Mouse (Mus musculus): ENCODE data around the gene Gp5. TPM values are rescaled to one million over a fixed set of nuclear protein-coding genes. Genes with fewer than 3 reads are reported as not detected.

The Gp5 gene
- polyA plus RNA-seq, 1 experiment from 2014 or later: 0.47 TPM

GRCm38 (mm10) chr16:30302686-30303085 lies 7.9 kb downstream of the Gp5 start:
- Histone ChIP-seq H3K4me3 (replicated peaks) (no peak overlapping the region), H3K4me1 (no peaks in the 10 kb centered on the region), H3K36me3 (no peaks in the 10 kb centered on the region), H3K9me3 (replicated peaks) (no peaks in the 10 kb centered on the region), H3K9ac (no peak overlapping the region), H3K27ac (replicated peaks) (no peak overlapping the region), H3K4me2 (replicated peaks) (no peak overlapping the region), H3K27me3 (peaks cover 21% of the 10 kb centered on the region)
- ATAC-seq (ENCODE audit: insufficient number of reproducible peaks, low FRiP score, low TSS enrichment, low read depth): no peak
- WGBS: 77% methylated on average over 6 of the region's 6 CpGs

- H3K27me3 ChIP-seq: peaks cover 5% of the 10 kb centered on the region; the same call in 1 of the 2 replicates
- H3K9me3 ChIP-seq (replicated peaks): no peaks in the 10 kb centered on the region
- H3K4me1 ChIP-seq: no peaks in the 10 kb centered on the region
- WGBS: 59% methylated on average over 10 of the region's 10 CpGs
- no peak overlapping the region for H3K27ac ChIP-seq (replicated peaks)
- no peak overlapping the region for H3K4me3 ChIP-seq (replicated peaks)
- no peaks in the 10 kb centered on the region for H3K36me3 ChIP-seq
- no peak for ATAC-seq (ENCODE audit: insufficient number of reproducible peaks, low FRiP score, low TSS enrichment, low read depth)
- no peak overlapping the region for H3K9ac ChIP-seq
- H3K4me2 ChIP-seq (replicated peaks): no peak overlapping the region
Measured at GRCm38 (mm10) chr16:30299711-30300277, 10.8 kb downstream of the Gp5 start.

- no peak overlapping the region for H3K9ac ChIP-seq
- no peak overlapping the region for H3K4me3 ChIP-seq (replicated peaks)
- no peak overlapping the region for H3K4me2 ChIP-seq (replicated peaks)
- no peaks in the 10 kb centered on the region for H3K4me1 ChIP-seq
- 82% methylated on average over 7 of the region's 7 CpGs for WGBS
- H3K9me3 ChIP-seq (replicated peaks): no peaks in the 10 kb centered on the region
- no peaks in the 10 kb centered on the region for H3K36me3 ChIP-seq
- no peak overlapping the region for H3K27ac ChIP-seq (replicated peaks)
- no peak for ATAC-seq (ENCODE audit: insufficient number of reproducible peaks, low FRiP score, low TSS enrichment, low read depth)
- no peaks in the 10 kb centered on the region for H3K27me3 ChIP-seq
Measured at GRCm38 (mm10) chr16:30297450-30297849, 13.1 kb downstream of the Gp5 start.

GRCm38 (mm10) chr16:30296601-30297275 lies 13.8 kb downstream of the Gp5 start:
- H3K9me3 ChIP-seq (replicated peaks): no peaks in the 10 kb centered on the region
- H3K27ac ChIP-seq (replicated peaks): no peak overlapping the region
- H3K4me1 ChIP-seq: no peaks in the 10 kb centered on the region
- H3K36me3 ChIP-seq: no peaks in the 10 kb centered on the region
- ATAC-seq (ENCODE audit: insufficient number of reproducible peaks, low FRiP score, low TSS enrichment, low read depth): no peak
- no peak overlapping the region for H3K4me2 ChIP-seq (replicated peaks)
- no peaks in the 10 kb centered on the region for H3K27me3 ChIP-seq
- 84% methylated on average over 11 of the region's 11 CpGs for WGBS
- H3K9ac ChIP-seq: no peak overlapping the region
- H3K4me3 ChIP-seq (replicated peaks): no peak overlapping the region

- no peak for ATAC-seq (ENCODE audit: insufficient number of reproducible peaks, low FRiP score, low TSS enrichment, low read depth)
- Histone ChIP-seq H3K9me3 (replicated peaks) (no peaks in the 10 kb centered on the region), H3K4me3 (replicated peaks) (no peak overlapping the region), H3K4me1 (no peaks in the 10 kb centered on the region), H3K4me2 (replicated peaks) (no peak overlapping the region), H3K9ac (no peak overlapping the region), H3K27me3 (no peaks in the 10 kb centered on the region), H3K27ac (replicated peaks) (no peak overlapping the region), H3K36me3 (no peaks in the 10 kb centered on the region)
- 88% methylated on average over 7 of the region's 7 CpGs for WGBS
Measured at GRCm38 (mm10) chr16:30295106-30295505, 15.5 kb downstream of the Gp5 start.

GRCm38 (mm10) chr16:30290436-30290835 lies 20.1 kb downstream of the Gp5 start:
- H3K9ac ChIP-seq: no peak overlapping the region
- no peak overlapping the region for H3K4me3 ChIP-seq (replicated peaks)
- H3K27me3 ChIP-seq: peaks cover 3% of the 10 kb centered on the region; the same call in 1 of the 2 replicates
- no peak for ATAC-seq (ENCODE audit: insufficient number of reproducible peaks, low FRiP score, low TSS enrichment, low read depth)
- H3K9me3 ChIP-seq (replicated peaks): no peaks in the 10 kb centered on the region
- H3K36me3 ChIP-seq: no peaks in the 10 kb centered on the region
- no peak overlapping the region for H3K27ac ChIP-seq (replicated peaks)
- H3K4me2 ChIP-seq (replicated peaks): no peak overlapping the region
- WGBS: 79% methylated on average over 6 of the region's 6 CpGs
- peaks cover 2% of the 10 kb centered on the region; the same call in 1 of the 2 replicates for H3K4me1 ChIP-seq

GRCm38 (mm10) chr16:30285701-30286100 lies 24.9 kb downstream of the Gp5 start:
- Histone ChIP-seq H3K4me1 (peaks cover 30% of the 10 kb centered on the region), H3K27me3 (peaks cover 35% of the 10 kb centered on the region), H3K4me2 (replicated peaks) (no peak overlapping the region), H3K9ac (no peak overlapping the region), H3K4me3 (replicated peaks) (no peak overlapping the region), H3K27ac (replicated peaks) (no peak overlapping the region), H3K9me3 (replicated peaks) (no peaks in the 10 kb centered on the region), H3K36me3 (no peaks in the 10 kb centered on the region)
- no peak for ATAC-seq (ENCODE audit: insufficient number of reproducible peaks, low FRiP score, low TSS enrichment, low read depth)
- 41% methylated on average over 4 of the region's 4 CpGs for WGBS

- Histone ChIP-seq H3K4me2 (replicated peaks) (peak overlapping the region; percentile 38), H3K27me3 (peaks cover 35% of the 10 kb centered on the region), H3K4me1 (peaks cover 39% of the 10 kb centered on the region), H3K27ac (replicated peaks) (no peak overlapping the region), H3K9me3 (replicated peaks) (no peaks in the 10 kb centered on the region), H3K4me3 (replicated peaks) (peak overlapping the region; percentile 10; the same call in 1 of the 2 replicates), H3K9ac (no peak overlapping the region), H3K36me3 (no peaks in the 10 kb centered on the region)
- WGBS: 3% methylated on average over 15 of the region's 15 CpGs
- ATAC-seq (ENCODE audit: insufficient number of reproducible peaks, low FRiP score, low TSS enrichment, low read depth): no peak
Measured at GRCm38 (mm10) chr16:30283743-30284337, 26.7 kb downstream of the Gp5 start.

GRCm38 (mm10) chr16:30282844-30283495 lies 27.6 kb downstream of the Gp5 start, which contains the start of gene Lrrc15:
Gene Lrrc15, minus strand, starts transcription at chr16:30283256.
- Histone ChIP-seq H3K9me3 (replicated peaks) (no peaks in the 10 kb centered on the region), H3K36me3 (no peaks in the 10 kb centered on the region), H3K9ac (no peak within 1 kb of the TSS), H3K4me2 (replicated peaks) (peak within 1 kb of the TSS; percentile 53), H3K4me1 (peaks cover 45% of the 10 kb centered on the region), H3K27me3 (peaks cover 35% of the 10 kb centered on the region), H3K4me3 (replicated peaks) (peak within 1 kb of the TSS; percentile 32), H3K27ac (replicated peaks) (no peak within 1 kb of the TSS)
- WGBS: 9% methylated on average over 34 of the region's 34 CpGs
- no peak for ATAC-seq (ENCODE audit: insufficient number of reproducible peaks, low FRiP score, low TSS enrichment, low read depth)

- peak; percentile 25; the same call in 1 of the 2 replicates for ATAC-seq (ENCODE audit: insufficient number of reproducible peaks, low FRiP score, low TSS enrichment, low read depth)
- WGBS: 6% methylated on average over 4 of the region's 4 CpGs
- Histone ChIP-seq H3K4me3 (replicated peaks) (no peak overlapping the region), H3K9ac (no peak overlapping the region), H3K36me3 (no peaks in the 10 kb centered on the region), H3K4me2 (replicated peaks) (peak overlapping the region; percentile 12; the same call in 1 of the 2 replicates), H3K27me3 (peaks cover 35% of the 10 kb centered on the region), H3K27ac (replicated peaks) (peak overlapping the region; percentile 68; the same call in 1 of the 2 replicates), H3K9me3 (replicated peaks) (no peaks in the 10 kb centered on the region), H3K4me1 (peaks cover 54% of the 10 kb centered on the region)
Measured at GRCm38 (mm10) chr16:30280676-30281297, 29.8 kb downstream of the Gp5 start.

- H3K27me3 ChIP-seq: peaks cover 16% of the 10 kb centered on the region
- peaks cover 51% of the 10 kb centered on the region for H3K4me1 ChIP-seq
- no peak overlapping the region for H3K4me2 ChIP-seq (replicated peaks)
- H3K9ac ChIP-seq: no peak overlapping the region
- no peak overlapping the region for H3K4me3 ChIP-seq (replicated peaks)
- no peaks in the 10 kb centered on the region for H3K9me3 ChIP-seq (replicated peaks)
- no peaks in the 10 kb centered on the region for H3K36me3 ChIP-seq
- no peak overlapping the region for H3K27ac ChIP-seq (replicated peaks)
- no peak for ATAC-seq (ENCODE audit: insufficient number of reproducible peaks, low FRiP score, low TSS enrichment, low read depth)
- WGBS: 68% methylated on average over 11 of the region's 11 CpGs
Measured at GRCm38 (mm10) chr16:30278406-30278805, 32.2 kb downstream of the Gp5 start.
